In genomic region chrX:98515329-98515728, GRCm38 (mm10) we compare ENCODE assay signal across 30 mouse cellular contexts.
DNase-seq lines count a peak whose midpoint lies in the region; ATAC-seq and TF ChIP-seq lines count a peak whose summit lies in the region.
"Had no signal": no experiment of that assay in that cellular context is flagged by ENCODE, and none has a peak within 500 bp of the region (broad histone marks: within the 10 kb centered on the region; RNA-seq: fewer than 3 reads in every experiment).

No protein-coding gene starts in this region.

- no peak for ATAC-seq in lung, postnatal 0 days
- ATAC-seq: CD4-positive, CD25-positive, alpha-beta regulatory T cell, adult 4 months; forebrain, embryonic 13.5 days; midbrain, embryonic 15.5 days had no signal

- H3K27ac ChIP-seq in heart, adult 2 months: no peak overlapping the region
- H3K27ac ChIP-seq in lung, postnatal 0 days (ENCODE audit: low read length): no peak overlapping the region
- H3K27ac ChIP-seq: forebrain, embryonic 13.5 days; hindbrain, embryonic 14.5 days; kidney, embryonic 15.5 days; layer of hippocampus, adult 2 months; left cerebral cortex, adult 2 months; limb, embryonic 12.5 days; liver, embryonic 15.5 days; midbrain, embryonic 10.5 days; midbrain, embryonic 15.5 days; neural tube, embryonic 15.5 days; stomach, embryonic 15.5 days had no signal

- TF ChIP-seq EP300 in heart, adult 2 months (IDR thresholded peaks at IDR 0.05; ENCODE audit: insufficient read depth, low read depth, low read length): no peak
- TF ChIP-seq EP300 in lung, postnatal 0 days (IDR thresholded peaks at IDR 0.05): no peak

- 61% methylated on average over 2 of the region's 2 CpGs for WGBS in heart, adult 2 months
- WGBS in lung, postnatal 0 days: 71% methylated on average over 2 of the region's 2 CpGs

- no peaks in the 10 kb centered on the region for H3K9me3 ChIP-seq in lung, postnatal 0 days (ENCODE audit: low read length)
- H3K9me3 ChIP-seq: forebrain, embryonic 13.5 days; kidney, embryonic 15.5 days; limb, embryonic 12.5 days; liver, embryonic 15.5 days; midbrain, embryonic 10.5 days; midbrain, embryonic 15.5 days; neural tube, embryonic 15.5 days; stomach, embryonic 15.5 days had no signal

- H3K79me2 ChIP-seq in heart, adult 2 months (replicated peaks; ENCODE audit: control insufficient read depth, insufficient read depth, low read length): no peaks in the 10 kb centered on the region

- no peaks in the 10 kb centered on the region for H3K36me3 ChIP-seq in heart, adult 2 months (ENCODE audit: control insufficient read depth, insufficient read depth, low read length)
- H3K36me3 ChIP-seq in lung, postnatal 0 days (ENCODE audit: insufficient read depth, low read length): no peaks in the 10 kb centered on the region
- H3K36me3 ChIP-seq: kidney, embryonic 15.5 days; limb, embryonic 12.5 days; liver, embryonic 15.5 days; midbrain, embryonic 10.5 days; midbrain, embryonic 15.5 days; neural tube, embryonic 15.5 days; stomach, embryonic 15.5 days had no signal

- H3K9ac ChIP-seq in heart, adult 2 months (ENCODE audit: low read depth, low read length): no peak overlapping the region
- H3K9ac ChIP-seq in lung, postnatal 0 days (replicated peaks; ENCODE audit: low read depth): no peak overlapping the region
- H3K9ac ChIP-seq: forebrain, embryonic 13.5 days; hindbrain, embryonic 14.5 days; kidney, embryonic 15.5 days; limb, embryonic 12.5 days; liver, embryonic 15.5 days; midbrain, embryonic 15.5 days; neural tube, embryonic 15.5 days; stomach, embryonic 15.5 days had no signal

- DNase-seq in gastrocnemius, adult 18-20 months (ENCODE audit: low spot score): peak; percentile 1
- DNase-seq in gastrocnemius, postnatal 25 days: no peak
- DNase-seq in heart, postnatal 10 days: peak; percentile 1 to 25
- no peak for DNase-seq in heart, adult 2 months
- DNase-seq in lung, postnatal 0 days (ENCODE audit: low spot score): peak; percentile 28
- no peak for DNase-seq in lung, postnatal 4 days
- DNase-seq in thymus, postnatal 25 days: no peak
- DNase-seq: adrenal gland, adult 2 months; adrenal gland, postnatal 36 days; cerebellum, adult 18-20 months; cerebellum, postnatal 10 days; gastrocnemius, postnatal 36 days; kidney, adult 11 months; kidney, postnatal 36 days; lung, postnatal 14 days; retina, postnatal 1 day; right cerebral cortex, postnatal 14 days; thymus, postnatal 14 days had no signal

- H3K4me2 ChIP-seq in lung, postnatal 0 days (replicated peaks; ENCODE audit: low read depth, low read length): no peak overlapping the region
- H3K4me2 ChIP-seq: forebrain, embryonic 13.5 days; hindbrain, embryonic 14.5 days; kidney, embryonic 15.5 days; limb, embryonic 12.5 days; liver, embryonic 15.5 days; midbrain, embryonic 15.5 days; neural tube, embryonic 15.5 days; stomach, embryonic 15.5 days had no signal

- TF ChIP-seq CTCF in heart, adult 2 months (IDR thresholded peaks at IDR 0.05): no peak
- no peak for TF ChIP-seq CTCF in lung, postnatal 0 days (IDR thresholded peaks at IDR 0.05)

- no peaks in the 10 kb centered on the region for H3K4me1 ChIP-seq in heart, adult 2 months (ENCODE audit: control insufficient read depth, insufficient read depth, low read length)
- H3K4me1 ChIP-seq in lung, postnatal 0 days (ENCODE audit: insufficient read depth, low read depth, low read length): no peaks in the 10 kb centered on the region
- H3K4me1 ChIP-seq: forebrain, embryonic 13.5 days; kidney, embryonic 15.5 days; limb, embryonic 12.5 days; liver, embryonic 15.5 days; midbrain, embryonic 10.5 days; midbrain, embryonic 15.5 days; neural tube, embryonic 15.5 days; stomach, embryonic 15.5 days had no signal

- intact Hi-C loops in heart, postnatal 10 days (cut with DNase I): no loop called here
- intact Hi-C loops in heart, adult 2 months (cut with DNase I): no loop called here

- no peaks in the 10 kb centered on the region for H3K27me3 ChIP-seq in heart, adult 2 months (ENCODE audit: control insufficient read depth, insufficient read depth, low read length)
- no peaks in the 10 kb centered on the region for H3K27me3 ChIP-seq in lung, postnatal 0 days (replicated peaks; ENCODE audit: insufficient read depth, low read length)
- H3K27me3 ChIP-seq: forebrain, embryonic 13.5 days; liver, embryonic 15.5 days; midbrain, embryonic 15.5 days; neural tube, embryonic 15.5 days; stomach, embryonic 15.5 days had no signal

- H3K4me3 ChIP-seq in heart, adult 2 months: no peak overlapping the region
- H3K4me3 ChIP-seq in lung, postnatal 0 days (ENCODE audit: low read depth, low read length): no peak overlapping the region
- H3K4me3 ChIP-seq: forebrain, embryonic 13.5 days; kidney, embryonic 15.5 days; layer of hippocampus, adult 2 months; left cerebral cortex, adult 2 months; limb, embryonic 12.5 days; liver, embryonic 15.5 days; midbrain, embryonic 10.5 days; midbrain, embryonic 15.5 days; neural tube, embryonic 15.5 days; stomach, embryonic 15.5 days had no signal

- no peak for TF ChIP-seq POLR2A in heart, adult 2 months (IDR thresholded peaks at IDR 0.05; ENCODE audit: insufficient read depth, low read depth, low read length)

Comparison
In these comparisons a context has a peak if more than half of its experiments do, and no peak if none do; other contexts are left out.
1. DNase-seq: peak in gastrocnemius, adult 18-20 months (single experiment), heart, postnatal 10 days (2 of 2) and lung, postnatal 0 days (single experiment); none in gastrocnemius, postnatal 25 days (single experiment), heart, adult 2 months (0 of 2), lung, postnatal 4 days (0 of 2) and thymus, postnatal 25 days (single experiment).